Mouse (Mus musculus) C2C12 (cell line): ENCODE results near the gene Rhox4a. TPM values are rescaled to one million over a fixed set of nuclear protein-coding genes. Genes with fewer than 3 reads are reported as not detected.
"Not testable (repeated sequence)": the region's sequence is repeated elsewhere in the genome, so short reads cannot be mapped to it uniquely, and the experiment has no call there.

Experiments
- H3K27me3 ChIP-seq: one replicate; pipeline ENCODE4 v1.6.1; 2011; ENCODE audit not compliant: control insufficient read depth, insufficient read depth, insufficient read length
- H3K36me3 ChIP-seq: one replicate; pipeline ENCODE4 v1.6.1; 2011; ENCODE audit not compliant: control insufficient read depth, insufficient read depth
- H3K4me3 ChIP-seq: one replicate; pipeline ENCODE4 v1.5.1; 2011; ENCODE audit warnings: mild to moderate bottlenecking, control low read depth; ENCODE audit not compliant: poor library complexity, insufficient read depth, severe bottlenecking
- H3K79me2 ChIP-seq: one replicate; pipeline ENCODE4 v1.6.1; 2011; ENCODE audit not compliant: control insufficient read depth, insufficient read depth
- H3K79me3 ChIP-seq: one replicate; pipeline ENCODE4 v1.6.1; 2011; ENCODE audit warnings: low read depth, control low read depth
- H3ac ChIP-seq: one replicate; pipeline ENCODE3; 2011; ENCODE audit warnings: low read depth; ENCODE audit not compliant: control insufficient read depth, insufficient read length
- long read RNA-seq, 2 experiments: library from polyadenylated mRNA; unstranded; transcript quantifications; one replicate each; pipeline ENCODE4 v2.0.0; 2019 to 2020
- polyA plus RNA-seq: library from polyadenylated mRNA; unstranded; fragments of >200 nt; fragmentation: generic; extraction: Trizol; gene quantifications from one replicate; pipeline ENCODE4 v1.2.1, GENCODE M21; 2012; ENCODE audit warnings: missing spikeins

Rhox4a gene
- polyA plus RNA-seq: not detected
- long read RNA-seq, experiment 1: 0 reads
- long read RNA-seq, experiment 2: 0 reads

DNA sequence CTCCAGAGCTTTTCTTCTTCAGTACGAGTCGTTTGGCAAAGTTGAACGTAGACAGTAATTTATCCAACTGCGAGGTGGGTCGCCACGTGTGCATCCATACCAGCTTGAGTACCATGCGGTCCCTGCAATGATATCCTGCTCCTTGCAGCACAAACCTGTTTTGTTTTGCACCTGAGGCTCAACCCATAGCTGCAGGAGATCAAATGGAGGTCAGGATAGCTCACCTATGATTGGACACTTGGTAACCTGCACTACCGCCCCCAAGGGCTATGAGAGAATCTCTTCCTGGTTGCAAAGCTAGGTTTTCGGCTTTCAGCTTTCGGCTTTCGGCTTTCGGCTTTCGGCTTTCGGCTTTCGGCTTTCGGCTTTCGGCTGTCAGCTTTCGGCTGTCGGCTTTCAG lies at the start of gene Rhox4a:
TSS of gene Rhox4a (plus strand) at position 301 of the 400 bp plus-strand sequence.
- not testable (repeated sequence) for H3ac ChIP-seq, H3K36me3 ChIP-seq, H3K27me3 ChIP-seq, H3K79me2 ChIP-seq, H3K79me3 ChIP-seq, H3K4me3 ChIP-seq

DNA sequence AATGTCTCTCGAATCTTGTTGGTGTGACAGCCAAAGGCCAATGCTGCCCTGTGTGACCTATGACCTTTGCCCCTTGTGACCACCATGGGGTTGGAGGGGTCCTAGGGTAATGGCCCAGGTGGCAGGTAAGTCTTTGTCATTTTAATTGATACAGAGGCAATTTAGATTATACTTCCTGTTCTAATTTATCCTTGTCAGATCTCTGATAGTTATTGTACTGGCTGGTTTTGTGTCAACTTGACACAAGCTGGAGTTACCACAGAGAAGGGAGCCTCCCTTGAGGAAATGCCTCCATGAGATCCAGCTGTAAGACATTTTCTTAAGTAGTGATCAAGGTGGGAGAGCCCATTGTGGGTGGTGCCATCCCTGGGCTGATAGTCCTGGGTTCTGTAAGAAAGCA lies 43.0 kb upstream of the Rhox4a start, which contains the start of gene Rhox1:
TSS of gene Rhox1 (minus strand) at position 101 of the 400 bp plus-strand sequence.
- H3ac ChIP-seq, H3K27me3 ChIP-seq, H3K36me3 ChIP-seq, H3K79me2 ChIP-seq, H3K4me3 ChIP-seq, H3K79me3 ChIP-seq: not testable (repeated sequence)

DNA sequence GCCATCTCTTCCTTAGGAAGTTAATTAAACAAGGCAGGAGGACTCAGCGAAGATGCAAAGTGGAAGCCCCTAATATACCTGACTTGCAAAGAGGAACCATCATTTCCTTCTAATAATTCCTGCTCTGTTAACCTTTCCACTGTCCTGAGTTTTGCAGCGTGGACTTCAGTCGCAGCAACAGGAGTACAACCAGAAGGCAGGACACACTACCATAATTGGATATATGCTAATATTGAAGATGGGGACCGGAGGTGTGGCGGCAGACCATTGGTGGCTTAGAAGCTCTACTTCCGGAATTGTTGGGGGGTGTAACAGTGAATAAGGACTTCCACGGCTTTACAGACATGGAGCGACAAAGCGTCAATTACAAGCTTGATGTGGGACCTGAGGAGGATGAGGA lies 20.5 kb upstream of the Rhox4a start, which contains the start of gene Rhox2a:
TSS of gene Rhox2a (plus strand) at position 301 of the 400 bp plus-strand sequence.
- not testable (repeated sequence) for H3K79me3 ChIP-seq, H3K79me2 ChIP-seq, H3K36me3 ChIP-seq, H3ac ChIP-seq, H3K4me3 ChIP-seq, H3K27me3 ChIP-seq

DNA sequence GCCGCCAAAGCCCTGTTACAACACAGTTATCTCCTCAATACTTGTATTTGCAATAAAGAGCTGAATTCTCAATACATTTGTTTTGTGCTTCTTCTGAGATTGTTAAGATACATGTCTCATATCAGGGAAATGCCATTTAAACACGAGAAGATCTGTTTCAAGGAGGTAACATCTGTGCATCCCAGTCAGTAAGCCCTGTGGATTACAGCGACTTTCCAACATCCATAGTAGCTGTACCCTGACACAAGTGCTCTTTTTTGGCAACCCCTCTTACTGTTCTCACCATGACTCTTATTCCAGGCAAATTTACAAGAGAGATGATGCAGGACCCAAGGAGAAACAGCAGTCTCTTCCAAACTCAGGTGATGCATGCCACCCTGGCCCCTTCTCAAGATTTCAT lies 15.5 kb upstream of the Rhox4a start, which contains the start of gene Rhox3a:
TSS of gene Rhox3a (plus strand) at position 301 of the 400 bp plus-strand sequence.
- not testable (repeated sequence) for H3K79me3 ChIP-seq

More for the DNA sequence above, 15.5 kb upstream of the Rhox4a start, which contains the start of gene Rhox3a:
- not testable (repeated sequence) for H3ac ChIP-seq, H3K27me3 ChIP-seq, H3K79me2 ChIP-seq, H3K4me3 ChIP-seq, H3K36me3 ChIP-seq

Other genes starting within 250 kb of the Rhox4a start
- gene Sowahd, start 216.5 kb upstream of the Rhox4a start, polyA plus RNA-seq: not detected
- gene Rpl39, start 179.9 kb upstream of the Rhox4a start, polyA plus RNA-seq: 2,645 TPM
- 4.3 TPM for gene Upf3b, start 155.0 kb upstream of the Rhox4a start, polyA plus RNA-seq
- 3.2 TPM for gene Nkap, start 138.5 kb upstream of the Rhox4a start, polyA plus RNA-seq
- gene Akap14, start 96.5 kb upstream of the Rhox4a start, polyA plus RNA-seq: 0.04 TPM
- 254 TPM for gene Ndufa1, start 74.2 kb upstream of the Rhox4a start, polyA plus RNA-seq
- 4.5 TPM for gene Rnf113a1, start 74.1 kb upstream of the Rhox4a start, polyA plus RNA-seq
- not detected for gene Gm9, start 54.3 kb upstream of the Rhox4a start, polyA plus RNA-seq
- not detected for gene Rhox1, start 43.1 kb upstream of the Rhox4a start, polyA plus RNA-seq
- not detected for gene Rhox2a, start 20.4 kb upstream of the Rhox4a start, polyA plus RNA-seq
- not detected for gene Rhox3a, start 15.4 kb upstream of the Rhox4a start, polyA plus RNA-seq
- gene Rhox3a2, start 114.7 kb downstream of the Rhox4a start, polyA plus RNA-seq: not detected
- gene Rhox4a2, start 125.5 kb downstream of the Rhox4a start, polyA plus RNA-seq: not detected
- not detected for gene Rhox2b, start 146.7 kb downstream of the Rhox4a start, polyA plus RNA-seq
- not detected for gene Rhox4b, start 167.2 kb downstream of the Rhox4a start, polyA plus RNA-seq
- gene Rhox2c, start 188.3 kb downstream of the Rhox4a start, polyA plus RNA-seq: not detected
- gene Rhox3c, start 193.2 kb downstream of the Rhox4a start, polyA plus RNA-seq: not detected
- gene Rhox4c, start 215.0 kb downstream of the Rhox4a start, polyA plus RNA-seq: not detected
- not detected for gene Rhox2d, start 228.1 kb downstream of the Rhox4a start, polyA plus RNA-seq
- not detected for gene Rhox4d, start 249.0 kb downstream of the Rhox4a start, polyA plus RNA-seq